Comparison of ENCODE assay signal across 8 mouse cellular contexts in genomic region chr2:25241438-25241775, GRCm38 (mm10). TPM values are rescaled to one million over a fixed set of nuclear protein-coding genes. Genes with fewer than 3 reads are reported as not detected.
DNase-seq lines count a peak whose midpoint lies in the region; ATAC-seq and TF ChIP-seq lines count a peak whose summit lies in the region.

No protein-coding gene starts in this region.

- H3K4me3 ChIP-seq in liver, embryonic 11.5 days (ENCODE audit: low read depth, low read length) = peak overlapping the region; percentile 49
- peak overlapping the region; percentile 52 for H3K4me3 ChIP-seq in embryonic facial prominence, embryonic 12.5 days
- H3K4me3 ChIP-seq in intestine, postnatal 0 days (ENCODE audit: low read depth, low read length) = peak overlapping the region; percentile 49; the same call in 1 of the 2 replicates
- peak overlapping the region; percentile 72 for H3K4me3 ChIP-seq in neural tube, embryonic 15.5 days (replicated peaks)

- DNase-seq in liver, embryonic 11.5 days (ENCODE audit: low spot score) = no peak
- no peak for DNase-seq in liver
- DNase-seq in cerebellum, adult 18-20 months = no peak
- no peak for DNase-seq in cerebellum, adult 11 months
- DNase-seq in layer of hippocampus, adult 8-10 months (ENCODE audit: low spot score in 2 of 2) = no peak

- H3K9me3 ChIP-seq in liver, embryonic 11.5 days (ENCODE audit: control insufficient read depth, low read length) = no peaks in the 10 kb centered on the region
- H3K9me3 ChIP-seq in embryonic facial prominence, embryonic 12.5 days = no peaks in the 10 kb centered on the region
- H3K9me3 ChIP-seq in intestine, postnatal 0 days (ENCODE audit: control insufficient read depth) = no peaks in the 10 kb centered on the region
- no peaks in the 10 kb centered on the region for H3K9me3 ChIP-seq in neural tube, embryonic 15.5 days (replicated peaks)

- 0 out of 2 replicates have a peak overlapping the region, but pooled peaks have one; percentile 23 for H3K9ac ChIP-seq in liver, embryonic 11.5 days (ENCODE audit: low read depth, low read length)
- no peak overlapping the region for H3K9ac ChIP-seq in embryonic facial prominence, embryonic 12.5 days
- no peak overlapping the region for H3K9ac ChIP-seq in intestine, postnatal 0 days (ENCODE audit: low read depth, low read length)
- peak overlapping the region; percentile 86 for H3K9ac ChIP-seq in neural tube, embryonic 15.5 days (replicated peaks)

- H3K4me2 ChIP-seq in liver, embryonic 11.5 days = peak overlapping the region; percentile 78
- H3K4me2 ChIP-seq in embryonic facial prominence, embryonic 12.5 days (replicated peaks) = peak overlapping the region; percentile 98
- H3K4me2 ChIP-seq in intestine, postnatal 0 days (replicated peaks; ENCODE audit: low read depth) = peak overlapping the region; percentile 93
- H3K4me2 ChIP-seq in neural tube, embryonic 15.5 days = peak overlapping the region; percentile 67

- H3K27ac ChIP-seq in liver, embryonic 11.5 days (ENCODE audit: low read depth, low read length) = no peak overlapping the region
- H3K27ac ChIP-seq in embryonic facial prominence, embryonic 12.5 days = no peak overlapping the region
- H3K27ac ChIP-seq in intestine, postnatal 0 days (ENCODE audit: low read depth, low read length) = peak overlapping the region; percentile 74
- H3K27ac ChIP-seq in neural tube, embryonic 15.5 days (replicated peaks) = peak overlapping the region; percentile 84

- peak; percentile 14 for ATAC-seq in liver, embryonic 11.5 days (replicated peaks; ENCODE audit: low FRiP score)
- 0 out of 2 replicates have a peak, but pooled peaks have one; percentile 19 for ATAC-seq in embryonic facial prominence, embryonic 12.5 days (ENCODE audit: insufficient number of reproducible peaks, insufficient read depth, low FRiP score, low TSS enrichment)
- peak; percentile 67 for ATAC-seq in intestine, postnatal 0 days
- ATAC-seq in neural tube, embryonic 15.5 days (ENCODE audit: low FRiP score) = peak; percentile 30

- no peak for TF ChIP-seq CTCF in intestine, postnatal 0 days (IDR thresholded peaks at IDR 0.05; ENCODE audit: low read depth)

- H3K4me1 ChIP-seq in liver, embryonic 11.5 days (replicated peaks; ENCODE audit: control insufficient read depth, insufficient read depth, low read length) = peaks cover 23% of the 10 kb centered on the region
- H3K4me1 ChIP-seq in embryonic facial prominence, embryonic 12.5 days = peaks cover 22% of the 10 kb centered on the region
- peaks cover 9% of the 10 kb centered on the region; the same call in 1 of the 2 replicates for H3K4me1 ChIP-seq in intestine, postnatal 0 days (replicated peaks; ENCODE audit: control insufficient read depth, insufficient read depth, low read length)
- H3K4me1 ChIP-seq in neural tube, embryonic 15.5 days = peaks cover 42% of the 10 kb centered on the region

- H3K27me3 ChIP-seq in liver, embryonic 11.5 days (replicated peaks; ENCODE audit: control insufficient read depth, insufficient read depth, low read length) = peaks cover 23% of the 10 kb centered on the region
- H3K27me3 ChIP-seq in embryonic facial prominence, embryonic 12.5 days = peaks cover 39% of the 10 kb centered on the region
- H3K27me3 ChIP-seq in intestine, postnatal 0 days (replicated peaks; ENCODE audit: control insufficient read depth, insufficient read depth, low read length) = 0 out of 2 replicates have a peak, but pooled peaks cover 3% of the 10 kb centered on the region
- peaks cover 3% of the 10 kb centered on the region; the same call in 1 of the 2 replicates for H3K27me3 ChIP-seq in neural tube, embryonic 15.5 days (replicated peaks)

- H3K36me3 ChIP-seq in liver, embryonic 11.5 days (ENCODE audit: control insufficient read depth, insufficient read depth, low read length) = peaks cover 4% of the 10 kb centered on the region; the same call in 1 of the 2 replicates
- peaks cover 11% of the 10 kb centered on the region for H3K36me3 ChIP-seq in embryonic facial prominence, embryonic 12.5 days
- H3K36me3 ChIP-seq in intestine, postnatal 0 days (ENCODE audit: control insufficient read depth, insufficient read depth) = no peaks in the 10 kb centered on the region; the same call in 1 of the 2 replicates
- peaks cover 23% of the 10 kb centered on the region for H3K36me3 ChIP-seq in neural tube, embryonic 15.5 days

- 21% methylated on average over 6 of the region's 6 CpGs for WGBS in liver, embryonic 11.5 days
- WGBS in embryonic facial prominence, embryonic 12.5 days = 21% methylated on average over 6 of the region's 6 CpGs
- 10% methylated on average over 6 of the region's 6 CpGs for WGBS in intestine, postnatal 0 days
- WGBS in neural tube, embryonic 15.5 days = 21% methylated on average over 6 of the region's 6 CpGs

RNA-seq across cellular contexts. Expression of gene Rnf208, which starts 0.6 kb away (rescaled TPM):
- 7.7 and 8.1 TPM in 2 replicates for polyA plus RNA-seq in liver, embryonic 11.5 days (2014; fragmentation: Nextera tagmentation; extraction: Ambion mirVana)
- polyA plus RNA-seq in embryonic facial prominence, embryonic 12.5 days (2016; fragmentation: Nextera tagmentation; extraction: Ambion mirVana) = 8.6 and 9.4 TPM in 2 replicates
- polyA plus RNA-seq in intestine, postnatal 0 days (2015; fragmentation: Nextera tagmentation; extraction: Ambion mirVana) = 51.9 and 59.4 TPM in 2 replicates
- polyA plus RNA-seq in neural tube, embryonic 15.5 days (2015; fragmentation: Nextera tagmentation; extraction: Ambion mirVana) = 158 and 190 TPM in 2 replicates
- 100 to 1,000 TPM; 219 to 241 (median 229) TPM for total RNA-seq in layer of hippocampus, adult 8-10 months (2022)

RNA-seq across cellular contexts. Expression of gene Cysrt1, which starts 0.8 kb away (rescaled TPM):
- polyA plus RNA-seq in liver, embryonic 11.5 days (2014; fragmentation: Nextera tagmentation; extraction: Ambion mirVana) = not detected in 2 replicates
- not detected in 2 replicates for polyA plus RNA-seq in embryonic facial prominence, embryonic 12.5 days (2016; fragmentation: Nextera tagmentation; extraction: Ambion mirVana)
- 16.5 and 20.7 TPM in 2 replicates for polyA plus RNA-seq in intestine, postnatal 0 days (2015; fragmentation: Nextera tagmentation; extraction: Ambion mirVana)
- 0.36 and 0.47 TPM in 2 replicates for polyA plus RNA-seq in neural tube, embryonic 15.5 days (2015; fragmentation: Nextera tagmentation; extraction: Ambion mirVana)
- not detected for total RNA-seq in layer of hippocampus, adult 8-10 months (2022)

RNA-seq across cellular contexts. Expression of gene Rnf224, which starts 4.8 kb away (rescaled TPM):
- 0.10 and 0.21 TPM in 2 replicates for polyA plus RNA-seq in liver, embryonic 11.5 days (2014; fragmentation: Nextera tagmentation; extraction: Ambion mirVana)
- not detected in 2 replicates for polyA plus RNA-seq in embryonic facial prominence, embryonic 12.5 days (2016; fragmentation: Nextera tagmentation; extraction: Ambion mirVana)
- polyA plus RNA-seq in intestine, postnatal 0 days (2015; fragmentation: Nextera tagmentation; extraction: Ambion mirVana) = 0.09 and 0.25 TPM in 2 replicates
- not detected in 2 replicates for polyA plus RNA-seq in neural tube, embryonic 15.5 days (2015; fragmentation: Nextera tagmentation; extraction: Ambion mirVana)
- total RNA-seq in layer of hippocampus, adult 8-10 months (2022) = not detected

RNA-seq across cellular contexts. Expression of gene AL732309.1, which starts 5.3 kb away (rescaled TPM):
- 6.3 and 6.8 TPM in 2 replicates for polyA plus RNA-seq in liver, embryonic 11.5 days (2014; fragmentation: Nextera tagmentation; extraction: Ambion mirVana)
- 3.8 and 4.2 TPM in 2 replicates for polyA plus RNA-seq in embryonic facial prominence, embryonic 12.5 days (2016; fragmentation: Nextera tagmentation; extraction: Ambion mirVana)
- polyA plus RNA-seq in intestine, postnatal 0 days (2015; fragmentation: Nextera tagmentation; extraction: Ambion mirVana) = 10.4 and 12.3 TPM in 2 replicates
- polyA plus RNA-seq in neural tube, embryonic 15.5 days (2015; fragmentation: Nextera tagmentation; extraction: Ambion mirVana) = 4.3 and 4.6 TPM in 2 replicates
- 1 to 10 TPM; 3.3 to 5.5 (median 4.4) TPM for total RNA-seq in layer of hippocampus, adult 8-10 months (2022)

RNA-seq across cellular contexts. Expression of gene Slc34a3, which starts 7.2 kb away (rescaled TPM):
- polyA plus RNA-seq in liver, embryonic 11.5 days (2014; fragmentation: Nextera tagmentation; extraction: Ambion mirVana) = 0.07 TPM in 1 of 2 replicates, not detected in the other
- not detected in 2 replicates for polyA plus RNA-seq in embryonic facial prominence, embryonic 12.5 days (2016; fragmentation: Nextera tagmentation; extraction: Ambion mirVana)
- 34.0 and 37.6 TPM in 2 replicates for polyA plus RNA-seq in intestine, postnatal 0 days (2015; fragmentation: Nextera tagmentation; extraction: Ambion mirVana)
- polyA plus RNA-seq in neural tube, embryonic 15.5 days (2015; fragmentation: Nextera tagmentation; extraction: Ambion mirVana) = not detected in 2 replicates
- not detected for total RNA-seq in layer of hippocampus, adult 8-10 months (2022)

Comparison
In these comparisons a context has a peak if more than half of its experiments do, and no peak if none do; other contexts are left out.
1. ATAC-seq: peak in every context shown above with its lines; median percentile 67 in intestine, postnatal 0 days; 30 in neural tube, embryonic 15.5 days; 19 in embryonic facial prominence, embryonic 12.5 days; 14 in liver, embryonic 11.5 days.
2. H3K27ac ChIP-seq: peak in intestine, postnatal 0 days (single experiment) and neural tube, embryonic 15.5 days (single experiment); none in liver, embryonic 11.5 days (single experiment) and embryonic facial prominence, embryonic 12.5 days (single experiment).
3. H3K9ac ChIP-seq: peak in liver, embryonic 11.5 days (single experiment) and neural tube, embryonic 15.5 days (single experiment); none in embryonic facial prominence, embryonic 12.5 days (single experiment) and intestine, postnatal 0 days (single experiment).
4. RNA of gene Cysrt1, which starts 0.8 kb away (polyA plus RNA-seq): 16.5 to 20.7 TPM in intestine, postnatal 0 days; 0.36 to 0.47 TPM in neural tube, embryonic 15.5 days, not detected in embryonic facial prominence, embryonic 12.5 days and not detected in liver, embryonic 11.5 days; every median in the first group is over 10 times any median in the second.
5. Peak in every context shown above with its lines, with median percentiles within 50 percentile points of each other: H3K4me2 ChIP-seq and H3K4me3 ChIP-seq.